In the genomic region with DNA sequence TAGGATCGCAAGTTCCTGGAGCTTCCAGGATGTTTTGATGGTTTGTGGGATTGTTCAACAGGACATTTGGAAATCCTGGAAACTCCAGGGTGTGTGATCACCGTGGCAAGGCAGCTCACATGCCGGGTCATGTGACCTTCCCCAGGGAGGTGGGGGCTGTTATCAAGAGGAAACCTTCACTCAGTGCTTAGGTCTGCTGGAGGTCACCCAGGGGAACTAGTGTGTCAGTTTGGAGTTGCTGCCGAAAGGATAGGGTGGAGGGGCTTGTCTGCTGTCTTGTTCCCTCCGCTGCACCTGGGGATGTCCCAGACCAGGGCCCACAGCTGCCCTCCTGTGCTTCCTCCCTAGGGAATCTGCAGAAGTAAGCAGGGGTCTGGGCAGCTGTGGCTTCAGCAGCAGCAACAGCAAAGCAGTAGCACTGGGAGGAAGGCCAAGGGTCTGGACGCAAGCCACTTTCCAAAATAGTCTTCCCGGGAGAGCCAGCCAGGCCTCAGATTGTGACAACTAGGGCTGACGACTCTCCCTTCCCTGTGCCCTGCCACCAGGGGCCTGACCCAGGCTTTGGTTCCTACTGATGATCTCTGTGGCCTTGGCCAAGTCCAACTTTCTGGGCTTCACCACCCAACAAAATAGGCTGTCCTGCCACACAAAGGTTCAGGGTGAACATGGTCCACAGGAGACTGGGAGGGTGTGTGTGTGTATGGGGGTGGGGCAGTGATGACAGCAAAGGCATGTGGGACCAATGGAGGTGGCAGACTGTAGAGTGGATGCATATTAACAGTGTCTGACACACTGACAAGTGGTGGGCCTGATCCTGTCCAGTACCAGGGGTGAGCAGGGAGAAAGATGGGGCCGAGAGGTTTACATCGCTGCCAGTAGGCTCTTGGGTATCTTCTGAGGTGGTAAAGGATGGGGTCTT, we compare ENCODE assay signal across 8 mouse cellular contexts. TPM values are rescaled to one million over a fixed set of nuclear protein-coding genes. Genes with fewer than 3 reads are reported as not detected.
DNase-seq lines count a peak whose midpoint lies in the region; ATAC-seq and TF ChIP-seq lines count a peak whose summit lies in the region.

No protein-coding gene starts in this region.

- no peak for TF ChIP-seq CTCF in liver, adult 2 months (IDR thresholded peaks at IDR 0.05; ENCODE audit: low read depth, low read length)

- H3K4me1 ChIP-seq in liver, adult 2 months (ENCODE audit: control insufficient read depth, insufficient read depth, low read length): peaks cover 7% of the 10 kb centered on the region
- peaks cover 10% of the 10 kb centered on the region for H3K4me1 ChIP-seq in kidney, embryonic 15.5 days

- H3ac ChIP-seq in myocyte (ENCODE audit: control insufficient read depth, insufficient read length): no peak overlapping the region

- no peak overlapping the region for H3K4me3 ChIP-seq in liver, adult 2 months (ENCODE audit: insufficient read depth, low read depth, low read length)
- no peak overlapping the region for H3K4me3 ChIP-seq in kidney, embryonic 15.5 days (replicated peaks)
- H3K4me3 ChIP-seq in myocyte: no peak overlapping the region

- peak overlapping the region; percentile 2 for H3K27ac ChIP-seq in liver, adult 2 months (replicated peaks; ENCODE audit: insufficient read depth, low read depth, low read length)
- H3K27ac ChIP-seq in kidney, embryonic 15.5 days: 0 out of 2 replicates have a peak overlapping the region, but pooled peaks have one; percentile 22

- no peak overlapping the region for H3K9ac ChIP-seq in liver, adult 2 months (ENCODE audit: low read depth, low read length)
- H3K9ac ChIP-seq in kidney, embryonic 15.5 days: no peak overlapping the region

- no peaks in the 10 kb centered on the region for H3K79me2 ChIP-seq in liver, adult 2 months (ENCODE audit: control insufficient read depth, insufficient read depth, low read length)
- no peaks in the 10 kb centered on the region for H3K79me2 ChIP-seq in myocyte (ENCODE audit: control insufficient read depth, insufficient read depth)

- H3K27me3 ChIP-seq in liver, adult 2 months (ENCODE audit: control insufficient read depth, insufficient read depth, low read length): no peaks in the 10 kb centered on the region
- no peaks in the 10 kb centered on the region for H3K27me3 ChIP-seq in kidney, embryonic 15.5 days
- H3K27me3 ChIP-seq in myocyte (ENCODE audit: control insufficient read depth, insufficient read depth, insufficient read length): no peaks in the 10 kb centered on the region

- 39% methylated on average over 10 of the region's 10 CpGs for whole genome bisulfite sequencing in liver, adult 2 months
- 61% methylated on average over 10 of the region's 10 CpGs for WGBS in kidney, embryonic 15.5 days

- no peaks in the 10 kb centered on the region for H3K9me3 ChIP-seq in kidney, embryonic 15.5 days (replicated peaks)

- H3K36me3 ChIP-seq in liver, adult 2 months (ENCODE audit: control insufficient read depth, insufficient read depth, low read length): peaks cover 3% of the 10 kb centered on the region; the same call in 1 of the 2 replicates
- peaks cover 29% of the 10 kb centered on the region for H3K36me3 ChIP-seq in kidney, embryonic 15.5 days
- H3K36me3 ChIP-seq in myocyte (ENCODE audit: control insufficient read depth, insufficient read depth): peaks cover 8% of the 10 kb centered on the region

- DNase-seq in liver, adult 2 months (ENCODE audit: extremely low read depth, low read depth, low spot score): peak; percentile 59
- no peak for DNase-seq in liver
- peak; percentile 85 for DNase-seq in adrenal gland, adult 2 months
- no peak for DNase-seq in layer of hippocampus, adult 18-20 months (ENCODE audit: low spot score in 2 of 2)
- DNase-seq in embryo, embryonic 10.5 days (ENCODE audit: low spot score): no peak

- no peak for TF ChIP-seq POLR2A in liver, adult 2 months (IDR thresholded peaks at IDR 0.05; ENCODE audit: extremely low read depth, insufficient read depth, low read length)
- no peak for TF ChIP-seq POLR2A in myocyte (IDR thresholded peaks at IDR 0.05; ENCODE audit: insufficient read length, low read depth)

- H3K4me2 ChIP-seq in kidney, embryonic 15.5 days: no peak overlapping the region
- H3K4me2 ChIP-seq in myocyte (ENCODE audit: low read depth): no peak overlapping the region

- peak; percentile 23 for ATAC-seq in granulocyte monocyte progenitor cell, adult 5-6 weeks (replicated peaks; ENCODE audit: poor library complexity, severe bottlenecking)
- ATAC-seq in kidney, embryonic 15.5 days (replicated peaks; ENCODE audit: low FRiP score): no peak

TF ChIP-seq in myocyte, 11 proteins besides CTCF, POLR2A, EP300 and RAD21:
- TF ChIP-seq TCF12 (IDR thresholded peaks at IDR 0.05; ENCODE audit: insufficient read depth, poor library complexity, severe bottlenecking) (no peak), SRF (IDR thresholded peaks at IDR 0.05; ENCODE audit: control insufficient read depth, insufficient read length, low read depth) (no peak), REST (IDR thresholded peaks at IDR 0.05; ENCODE audit: insufficient read depth, insufficient read length) (no peak), MAX (IDR thresholded peaks at IDR 0.05; ENCODE audit: low read depth) (no peak), CEBPB (IDR thresholded peaks at IDR 0.05; ENCODE audit: insufficient read depth, poor library complexity, severe bottlenecking) (no peak), USF1 (IDR thresholded peaks at IDR 0.05; ENCODE audit: low read depth) (peak; percentile 81), POLR2AphosphoS2 (IDR thresholded peaks at IDR 0.05; ENCODE audit: insufficient read length, low read depth) (no peak), TCF3 (IDR thresholded peaks at IDR 0.05; ENCODE audit: insufficient read length, low read depth) (no peak), MYOG (IDR thresholded peaks at IDR 0.05; ENCODE audit: control insufficient read depth in 1 of 3, insufficient read depth in 1 of 3, insufficient read length in 2 of 3, low read depth in 2 of 3) (peak in 1 of 3 experiments; percentile 34), E2F4 (IDR thresholded peaks at IDR 0.05; ENCODE audit: insufficient read depth) (no peak), MYOD1 (IDR thresholded peaks at IDR 0.05; ENCODE audit: control insufficient read depth in 1 of 3, insufficient read length in 2 of 3, low read depth in 2 of 3) (peak in 1 of 3 experiments; percentile 63)

RNA-seq across cellular contexts. Expression of a gene that starts 35.9 kb away (rescaled TPM):
- 2.7 and 5.1 TPM in 2 replicates for total RNA-seq in liver, adult 2 months (2014; rRNA removed)
- 11.0 and 21.8 TPM in 2 replicates for polyA plus RNA-seq in liver, adult 2 months (2012; rRNA removed)
- total RNA-seq in adrenal gland, adult 2 months (2021): 1 to 10 TPM; 2.5 to 6.1 TPM
- 10.9 and 12.0 TPM in 2 replicates for polyA plus RNA-seq in adrenal gland, adult 2 months (2012; rRNA removed)
- total RNA-seq in granulocyte monocyte progenitor cell, adult 5-6 weeks (2014; fragmentation: Nextera tagmentation): 2.4 TPM in 1 of 2 replicates, not detected in the other
- 0.21 TPM in 1 of 2 replicates, not detected in the other for total RNA-seq in granulocyte monocyte progenitor cell, adult 5-6 weeks (2017)
- polyA plus RNA-seq in kidney, embryonic 15.5 days (2015; fragmentation: Nextera tagmentation; extraction: Ambion mirVana): 13.3 and 14.9 TPM in 2 replicates
- 19.9 TPM for polyA plus RNA-seq in myocyte (2012; fragmentation: generic; extraction: Trizol)
- under 1 TPM; 0.32 to 0.36 TPM for total RNA-seq in layer of hippocampus, adult 18-20 months (2021)

Comparison
In these comparisons a context has a peak if more than half of its experiments do, and no peak if none do; other contexts are left out.
1. DNase-seq: peak in liver, adult 2 months (single experiment) and adrenal gland, adult 2 months (single experiment); none in liver (single experiment), layer of hippocampus, adult 18-20 months (0 of 2) and embryo, embryonic 10.5 days (single experiment).